Mouse (Mus musculus): ENCODE data around the gene Phf23.

Phf23 gene

DNA sequence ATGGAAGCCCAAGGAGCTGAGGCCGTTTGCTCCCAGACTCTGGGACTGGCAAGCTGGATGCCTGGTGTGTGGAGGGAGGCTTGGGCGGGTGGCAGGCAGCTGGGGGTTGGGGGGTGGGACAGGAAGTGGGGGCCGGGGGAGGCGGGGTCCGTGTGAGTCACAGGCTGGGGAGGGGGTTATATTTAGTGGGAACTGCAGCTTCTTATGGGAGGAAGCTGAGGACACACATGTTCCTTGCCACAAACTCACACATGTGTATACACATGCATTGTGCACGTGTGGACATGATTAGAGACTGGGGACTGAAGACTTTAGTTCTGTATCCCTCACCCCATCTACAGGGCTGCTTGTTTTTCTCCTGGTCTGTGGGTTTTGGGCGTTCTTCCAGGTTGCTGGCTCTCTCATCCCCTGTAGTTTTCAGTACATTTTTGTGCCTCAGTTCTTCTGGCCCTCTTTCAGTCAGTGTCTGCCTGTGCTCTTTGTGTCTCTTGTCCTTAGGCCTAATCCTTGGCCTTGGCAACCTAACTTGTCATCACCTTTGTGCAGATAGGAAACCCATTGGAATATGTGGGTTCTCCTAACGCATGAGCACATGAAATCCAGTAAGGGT is 24.6 kb downstream of the Phf23 start:
- no peak for DNase-seq (ENCODE audit: low read depth in 1 of 2, low spot score in 2 of 2)

DNA sequence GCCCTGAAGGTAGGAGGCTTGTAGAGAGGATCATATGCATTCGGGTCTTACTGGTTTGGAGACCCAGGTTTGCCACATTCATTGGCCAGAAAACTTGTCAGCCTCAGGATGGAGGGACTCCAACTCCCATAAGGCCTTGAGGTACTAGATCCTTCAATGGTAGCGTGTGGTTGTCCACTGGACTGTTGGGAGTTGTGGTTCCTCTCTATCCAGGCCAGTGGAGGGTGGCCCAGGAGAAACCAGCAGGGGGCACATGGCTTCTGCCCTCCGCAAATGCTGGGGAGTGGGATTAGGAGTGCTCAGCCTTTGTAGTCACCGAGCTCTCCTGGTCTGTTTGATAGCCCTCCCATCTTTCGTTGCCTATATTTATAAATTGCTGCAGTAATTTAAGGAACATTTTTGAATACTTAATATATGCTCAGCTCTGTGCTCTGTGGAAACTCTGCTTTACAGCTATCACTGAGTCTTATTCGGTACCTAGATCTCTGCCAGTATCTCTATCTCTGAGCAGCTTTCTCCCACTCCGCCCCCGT is 25.2 kb downstream of the Phf23 start:
- peak in 1 of 2 experiments; percentile 54 for DNase-seq (ENCODE audit: low read depth in 1 of 2, low spot score in 2 of 2)

DNA sequence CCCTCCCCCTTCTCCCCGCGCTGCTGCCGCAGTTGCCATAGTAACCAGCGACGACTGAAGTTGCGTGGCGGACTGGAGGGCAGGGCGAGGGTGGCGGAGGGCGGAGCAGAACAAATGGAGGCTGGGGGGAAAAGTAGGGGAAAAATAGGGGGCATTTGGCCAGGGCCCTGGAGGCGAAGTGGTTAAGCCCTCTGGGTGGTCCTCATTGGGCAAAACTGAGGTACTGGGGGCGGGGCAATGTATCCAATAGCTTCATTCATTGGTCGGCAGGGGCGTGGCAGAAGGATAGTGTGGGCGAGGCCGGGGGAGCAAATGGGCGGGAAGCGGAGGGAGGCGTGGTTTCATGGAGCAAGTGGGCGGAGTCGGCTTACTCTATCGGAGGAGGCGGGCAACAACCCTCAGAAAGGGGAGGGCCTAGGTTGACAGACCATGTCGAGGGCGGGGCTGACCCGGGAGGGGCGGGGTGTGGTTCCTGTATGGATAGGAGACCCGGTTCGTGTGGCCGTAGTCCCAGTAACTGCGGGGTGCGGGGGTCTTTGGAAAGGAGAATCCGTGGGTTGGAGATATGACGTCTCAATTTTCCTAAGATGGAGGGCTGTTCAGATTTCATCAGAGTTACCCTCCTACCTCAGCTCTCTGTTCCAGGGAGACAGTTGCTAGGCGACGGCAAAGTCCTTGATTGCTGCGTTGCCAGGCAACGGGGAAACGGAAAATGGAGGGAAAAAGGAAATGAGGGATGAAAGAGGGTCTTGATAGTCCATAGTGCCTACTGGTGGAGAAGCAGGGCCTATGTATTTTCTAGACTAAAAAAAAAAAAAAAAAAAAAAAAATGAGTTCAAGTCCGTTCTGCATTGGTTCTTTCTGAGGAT is 25.9 kb downstream of the Phf23 start:
- DNase-seq (ENCODE audit: low read depth in 1 of 2, low spot score in 2 of 2), result peak; percentile 94 to 95

DNA sequence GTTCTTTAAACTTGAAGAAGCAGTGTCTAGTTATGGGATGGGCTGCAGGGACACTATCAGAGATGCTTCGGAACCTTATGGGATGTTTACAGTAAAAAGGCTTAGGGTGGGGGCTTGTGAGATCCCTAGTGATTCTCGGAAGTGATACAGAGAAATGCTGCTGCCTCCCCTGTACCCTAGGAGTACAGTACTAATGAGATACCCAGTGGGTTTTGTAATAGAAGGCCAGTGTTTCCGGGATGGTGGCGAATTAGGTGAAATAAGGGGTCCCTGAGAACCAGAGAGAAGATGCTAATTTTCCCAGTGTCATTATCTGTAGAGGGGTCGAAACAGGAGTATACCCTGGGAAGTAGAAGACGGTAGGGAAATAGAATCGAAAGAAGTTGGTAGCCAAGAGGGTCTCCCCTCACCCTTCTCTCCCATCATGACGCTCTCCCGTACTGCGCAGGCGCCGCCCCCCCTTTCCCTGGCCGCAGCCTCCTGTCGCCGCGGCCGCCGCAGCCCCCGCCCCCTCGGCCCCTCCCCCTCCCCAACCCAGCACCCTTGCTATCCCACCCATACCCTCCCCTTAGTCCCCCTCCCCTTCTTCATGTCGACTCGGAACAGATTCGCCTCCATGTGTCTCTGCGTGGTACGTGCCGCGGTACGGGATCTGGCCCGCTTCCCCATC is 28.0 kb downstream of the Phf23 start:
- no peak for DNase-seq (ENCODE audit: low read depth in 1 of 2, low spot score in 2 of 2)

DNA sequence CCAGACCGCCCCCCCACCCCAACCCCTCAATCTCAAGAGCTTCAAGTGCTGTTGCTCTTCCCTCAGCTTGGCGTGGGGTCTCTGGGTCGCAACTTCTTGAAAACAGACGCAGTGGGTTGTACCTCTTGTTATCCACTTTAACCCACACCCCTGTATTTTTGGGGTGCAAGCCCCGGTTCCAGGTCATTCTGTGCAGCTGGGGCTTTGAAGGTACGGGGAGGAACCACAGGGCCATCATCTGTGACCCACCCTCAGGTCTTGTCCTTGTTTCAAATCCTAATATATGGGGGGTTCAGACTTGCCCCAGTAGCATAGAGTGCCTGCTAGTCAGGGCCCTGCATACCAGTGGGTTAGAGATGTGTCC is 28.6 kb downstream of the Phf23 start:
- no peak for DNase-seq (ENCODE audit: low read depth in 1 of 2, low spot score in 2 of 2)

DNA sequence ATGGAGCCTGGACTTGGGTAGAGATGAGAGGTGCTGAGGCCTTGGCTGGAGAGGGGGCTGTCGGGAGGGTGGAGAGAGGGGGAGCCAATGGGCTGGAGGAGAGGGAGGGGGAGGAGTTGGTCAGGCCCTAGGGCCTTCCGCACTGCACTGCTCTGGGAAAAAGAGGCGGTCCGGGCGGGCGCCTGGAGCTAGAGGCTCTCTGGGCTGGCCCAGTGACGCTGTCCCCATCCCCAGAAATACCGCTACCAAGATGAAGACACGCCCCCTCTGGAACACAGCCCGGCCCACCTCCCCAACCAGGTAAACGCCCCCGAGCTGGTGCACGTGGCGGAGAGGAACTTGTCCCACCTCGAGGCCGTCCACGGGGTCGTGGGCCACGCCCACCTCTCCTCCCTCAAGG is 31.1 kb downstream of the Phf23 start:
- no peak for DNase-seq (ENCODE audit: low read depth in 1 of 2, low spot score in 2 of 2)

DNA sequence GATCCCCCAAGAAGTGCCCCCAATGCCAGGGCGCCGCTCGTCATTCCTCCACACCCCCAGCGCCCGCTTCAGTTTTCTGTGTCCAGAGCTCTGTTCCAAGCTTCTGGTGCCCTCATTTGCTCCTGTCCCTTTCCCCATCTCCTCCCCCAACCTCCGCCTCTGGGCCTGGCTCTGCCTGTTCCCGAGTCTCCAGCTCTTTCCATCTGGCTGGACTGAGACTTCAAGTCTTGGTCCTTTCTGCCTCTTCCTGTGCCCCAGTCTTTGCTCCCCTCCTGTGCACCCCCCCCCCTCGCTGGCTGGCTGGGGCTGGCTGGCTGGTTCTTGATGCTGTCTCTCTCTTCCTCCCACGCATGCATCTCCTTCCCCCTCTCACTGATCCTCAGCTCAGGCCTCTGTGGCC is 31.8 kb downstream of the Phf23 start:
- no peak for DNase-seq (ENCODE audit: low read depth in 1 of 2, low spot score in 2 of 2)

DNA sequence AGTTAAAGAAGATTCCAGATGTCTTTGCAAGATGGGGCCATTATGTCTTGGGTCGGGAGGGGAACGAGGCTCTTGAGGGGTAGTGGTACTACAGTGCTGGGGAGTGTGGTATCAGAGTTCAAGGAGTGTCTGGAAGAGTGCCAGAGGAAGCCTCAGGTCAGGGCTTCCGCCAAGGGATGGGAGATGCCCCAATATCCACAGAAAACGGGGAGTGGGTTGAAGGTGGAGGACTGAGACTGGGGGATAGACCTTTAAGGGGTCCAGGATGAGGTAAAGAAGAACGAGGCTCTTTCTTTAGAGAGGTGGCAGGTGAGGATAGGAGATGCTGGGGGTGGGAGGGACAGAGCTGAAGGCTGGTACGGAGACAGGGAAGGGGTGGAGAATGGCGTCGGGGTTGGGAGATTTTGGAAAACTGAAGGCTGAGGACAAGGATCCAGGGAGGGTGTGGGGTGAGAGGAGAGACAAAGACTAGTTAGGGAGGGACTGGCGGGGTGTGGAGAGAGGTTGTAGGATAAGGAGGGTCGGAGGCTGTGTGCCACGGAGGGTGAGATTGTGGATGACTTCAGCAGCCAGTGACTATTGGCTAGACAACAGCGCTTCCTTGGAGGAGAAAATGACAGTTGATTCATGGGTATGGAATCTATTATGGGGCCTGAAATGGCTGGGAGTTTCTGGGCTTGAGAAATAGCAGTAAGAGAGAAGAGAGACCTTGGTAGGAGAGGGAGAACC is 33.0 kb downstream of the Phf23 start:
- DNase-seq (ENCODE audit: low read depth in 1 of 2, low spot score in 2 of 2), result no peak

DNA sequence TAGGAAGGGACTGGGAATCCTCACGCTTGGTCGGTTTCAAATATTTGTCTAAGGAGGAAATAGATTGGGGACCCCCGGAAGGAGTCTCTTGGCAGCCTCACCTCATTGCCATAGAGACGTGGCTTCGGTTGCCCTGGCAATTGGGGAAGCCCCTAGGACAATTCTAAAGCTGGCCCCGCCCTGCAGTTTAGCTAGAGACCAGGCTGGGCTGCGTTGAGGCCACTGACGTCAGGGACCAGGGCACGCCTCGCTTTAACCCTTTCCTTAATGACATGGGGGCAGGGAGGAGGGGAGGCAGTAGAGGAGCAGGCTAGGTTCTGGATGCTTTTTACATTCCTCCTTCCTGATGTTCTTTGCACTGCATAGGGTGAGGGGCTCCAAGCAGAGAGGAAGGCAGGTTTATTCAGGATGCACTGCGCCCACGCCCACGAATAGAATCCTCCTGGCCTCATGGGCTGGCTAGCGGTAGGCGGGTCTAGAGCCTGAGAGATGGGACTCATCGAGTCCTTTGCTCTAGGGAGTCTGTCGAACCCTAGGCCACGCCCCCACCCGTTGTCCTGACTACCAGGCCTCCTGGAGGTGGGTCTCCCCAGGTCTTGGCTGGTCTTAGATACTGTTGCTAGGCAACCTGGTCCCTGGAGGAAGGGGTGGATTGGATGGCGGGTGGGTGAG is 33.7 kb downstream of the Phf23 start:
- DNase-seq (ENCODE audit: low read depth in 1 of 2, low spot score in 2 of 2), result peak in 1 of 2 experiments; percentile 55

DNA sequence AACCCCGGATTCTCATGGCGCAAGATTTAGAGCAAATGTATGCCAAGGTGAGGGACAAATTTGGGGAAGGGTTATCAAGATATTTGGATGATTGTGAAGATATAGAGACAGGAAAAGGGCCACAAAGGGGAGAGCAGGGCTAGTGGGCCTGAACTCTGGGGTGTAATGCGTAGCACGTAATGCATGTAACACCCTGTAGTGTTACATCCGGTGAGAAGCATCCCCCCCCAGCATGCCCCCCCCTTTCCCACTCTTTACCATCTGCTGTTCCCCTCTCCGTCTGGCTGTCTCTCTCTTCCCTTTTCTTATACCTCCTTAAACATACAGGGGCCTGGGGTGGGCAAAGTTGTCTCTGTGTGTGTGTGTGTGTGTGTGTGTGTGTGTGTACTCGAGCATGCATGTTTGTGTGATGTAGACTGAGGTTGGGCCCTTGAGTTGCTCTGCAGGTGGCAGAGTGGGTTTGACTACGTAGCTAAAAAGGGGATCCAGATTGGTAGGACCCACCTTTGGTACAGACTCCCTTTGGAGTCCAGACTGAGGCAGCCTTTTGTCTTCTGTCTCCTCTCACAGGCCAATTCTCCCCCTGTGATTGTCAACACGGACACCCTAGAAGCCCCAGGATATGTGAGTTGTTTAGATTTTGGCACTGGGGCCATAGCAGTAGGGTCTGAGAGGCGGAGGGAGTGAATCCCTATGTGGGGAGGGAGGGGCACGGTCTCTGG is 34.4 kb downstream of the Phf23 start:
- DNase-seq (ENCODE audit: low read depth in 1 of 2, low spot score in 2 of 2), result no peak

DNA sequence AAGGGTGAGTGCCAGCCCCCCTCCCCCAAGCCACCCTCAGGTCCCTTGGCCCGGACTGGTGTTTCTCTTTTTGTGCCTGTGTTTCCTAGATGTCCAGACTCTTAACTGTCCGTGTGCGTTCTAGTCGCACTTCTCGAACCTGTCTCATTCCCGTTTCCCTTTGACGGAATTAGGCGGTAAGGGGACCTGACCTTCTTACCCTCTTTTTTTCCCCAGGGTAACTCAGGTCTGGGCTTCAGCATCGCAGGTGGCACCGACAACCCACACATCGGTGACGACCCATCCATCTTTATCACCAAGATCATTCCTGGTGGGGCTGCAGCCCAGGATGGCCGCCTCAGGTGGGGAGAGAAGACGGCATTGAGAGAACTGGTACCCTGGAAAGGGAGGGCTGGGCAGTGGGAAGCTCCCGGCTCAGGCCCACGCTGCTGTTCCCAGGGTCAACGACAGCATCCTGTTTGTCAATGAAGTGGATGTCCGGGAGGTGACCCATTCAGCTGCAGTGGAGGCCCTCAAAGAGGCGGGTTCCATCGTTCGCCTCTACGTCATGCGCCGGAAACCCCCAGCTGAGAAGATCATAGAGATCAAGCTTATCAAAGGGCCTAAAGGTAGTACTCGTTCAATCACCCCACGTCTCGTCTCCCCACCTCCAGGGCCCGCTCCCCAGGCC is 35.2 kb downstream of the Phf23 start:
- no peak for DNase-seq (ENCODE audit: low read depth in 1 of 2, low spot score in 2 of 2)

DNA sequence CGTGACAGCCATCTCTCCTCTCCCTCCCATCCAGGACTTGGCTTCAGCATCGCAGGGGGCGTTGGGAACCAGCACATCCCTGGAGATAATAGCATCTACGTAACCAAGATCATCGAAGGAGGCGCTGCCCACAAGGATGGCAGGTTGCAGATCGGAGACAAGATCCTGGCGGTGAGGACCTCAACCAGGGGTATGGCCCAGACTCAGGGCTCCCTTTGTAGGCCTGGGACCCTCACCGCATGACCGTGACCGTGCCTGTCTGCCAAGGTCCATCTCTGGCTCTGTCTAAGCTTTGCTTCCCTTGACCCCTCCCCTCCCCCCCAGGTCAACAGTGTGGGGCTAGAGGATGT is 35.7 kb downstream of the Phf23 start:
- no peak for DNase-seq (ENCODE audit: low read depth in 1 of 2, low spot score in 2 of 2)

DNA sequence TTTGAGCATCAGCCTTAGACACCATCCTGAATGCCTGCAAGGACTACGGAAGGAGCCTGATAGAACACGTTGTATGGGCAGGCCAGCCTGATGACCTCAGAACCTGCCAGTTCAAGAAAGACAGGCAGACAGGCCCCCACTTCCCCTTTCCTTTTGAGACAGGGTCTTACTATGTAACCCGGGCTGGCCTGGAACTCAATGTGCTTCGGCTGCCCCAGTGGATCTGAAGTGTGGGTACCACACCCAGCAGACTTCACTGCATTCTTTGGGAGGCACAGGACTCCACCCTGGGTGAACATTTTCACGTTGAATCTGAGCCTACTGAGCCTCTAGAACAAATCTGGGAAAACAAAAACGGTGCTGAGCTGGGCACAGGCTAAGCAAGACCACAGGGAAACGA is 42.6 kb downstream of the Phf23 start:
- no peak for DNase-seq (ENCODE audit: low read depth in 1 of 2, low spot score in 2 of 2)

DNA sequence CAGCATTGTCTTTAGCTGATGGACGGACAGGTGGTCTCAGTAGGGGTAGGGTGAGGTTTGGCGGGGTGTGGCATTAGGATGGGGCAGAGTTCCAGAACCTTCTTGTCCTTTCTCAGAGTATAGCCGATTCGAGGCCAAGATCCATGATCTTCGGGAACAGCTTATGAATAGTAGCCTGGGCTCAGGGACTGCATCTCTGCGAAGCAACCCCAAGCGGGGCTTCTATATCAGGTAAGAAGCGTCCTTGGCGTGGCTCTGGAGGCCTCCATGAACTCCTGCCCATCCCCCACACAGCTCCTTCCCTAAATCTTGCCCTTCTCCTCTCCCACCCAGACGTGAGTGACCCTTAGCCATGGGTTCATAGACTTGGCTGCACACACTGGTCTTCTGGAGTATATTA is 44.1 kb downstream of the Phf23 start:
- no peak for DNase-seq (ENCODE audit: low read depth in 1 of 2, low spot score in 2 of 2)

DNA sequence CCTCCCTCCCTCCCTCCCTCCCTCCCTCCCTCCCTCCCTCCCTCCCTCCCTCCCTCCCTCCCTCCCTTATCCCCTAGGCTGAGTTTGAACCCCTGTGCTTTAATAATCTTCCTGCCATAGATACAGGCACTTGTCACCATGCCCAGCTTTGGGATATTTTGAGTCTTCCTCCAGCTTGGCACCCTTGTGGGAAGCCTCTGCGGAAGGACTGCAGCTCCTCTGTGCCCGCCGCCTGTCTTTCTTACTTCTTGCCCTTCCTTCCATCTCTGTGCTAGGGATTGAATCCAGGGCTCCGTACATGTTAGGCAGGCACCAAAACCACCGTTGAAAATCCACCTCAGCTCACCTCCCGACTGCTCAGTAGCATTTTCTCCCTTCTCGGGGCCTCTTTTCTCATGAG is 44.6 kb downstream of the Phf23 start:
- no peak for DNase-seq (ENCODE audit: low read depth in 1 of 2, low spot score in 2 of 2)

DNA sequence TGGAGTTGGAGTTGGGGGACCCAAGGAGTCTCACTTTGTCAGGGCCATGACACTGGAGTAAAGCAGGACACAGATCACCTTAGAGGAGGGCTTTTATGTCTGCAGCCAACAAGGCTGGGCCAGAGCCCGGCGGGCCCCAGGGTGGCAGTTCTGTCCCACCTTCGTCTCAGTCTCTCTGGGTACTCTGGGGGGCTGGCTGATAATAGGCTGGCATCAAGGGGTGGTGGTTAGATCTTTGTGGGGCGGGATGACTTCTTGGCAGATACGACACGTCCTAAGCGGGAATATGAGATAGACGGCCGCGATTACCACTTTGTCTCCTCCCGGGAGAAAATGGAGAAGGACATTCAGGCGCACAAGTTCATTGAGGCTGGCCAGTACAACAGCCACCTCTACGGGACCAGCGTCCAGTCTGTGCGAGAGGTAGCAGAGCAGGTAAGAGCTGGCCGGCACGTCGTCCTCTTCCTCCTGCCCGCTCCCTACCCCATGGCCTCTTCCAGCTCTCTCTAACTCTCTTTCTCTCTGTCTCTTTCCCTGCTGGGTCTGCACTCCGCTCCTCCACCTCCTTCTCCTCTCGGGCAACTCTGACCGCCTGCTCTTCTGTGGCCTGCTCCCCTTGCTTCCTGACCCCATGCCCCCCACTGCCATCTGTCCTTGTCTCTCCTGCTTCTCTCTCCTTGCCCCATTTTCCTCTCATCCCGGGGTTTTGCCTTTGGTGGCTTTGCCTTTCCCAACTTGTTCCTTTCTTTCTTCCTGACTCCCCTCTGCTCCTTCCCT is 46.9 kb downstream of the Phf23 start:
- DNase-seq (ENCODE audit: low read depth in 1 of 2, low spot score in 2 of 2), result no peak

DNA sequence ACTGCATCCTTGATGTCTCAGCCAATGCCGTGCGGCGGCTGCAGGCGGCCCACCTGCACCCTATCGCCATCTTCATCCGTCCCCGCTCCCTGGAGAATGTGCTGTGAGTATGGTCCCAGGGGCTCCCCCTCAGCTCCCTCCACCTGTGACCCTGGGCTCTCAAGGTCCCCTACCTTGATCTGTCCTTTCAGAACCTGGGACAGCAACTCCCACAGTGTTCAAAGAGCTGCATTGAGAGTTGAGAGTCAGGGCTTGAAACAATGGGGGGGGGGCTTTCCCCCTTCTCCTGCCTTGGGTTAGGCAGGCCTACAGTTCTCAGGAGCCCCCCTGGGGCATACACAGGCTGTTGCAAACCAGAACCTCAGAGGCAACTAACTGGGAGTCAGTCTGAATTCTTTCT is 48.1 kb downstream of the Phf23 start:
- no peak for DNase-seq (ENCODE audit: low read depth in 1 of 2, low spot score in 2 of 2)

DNA sequence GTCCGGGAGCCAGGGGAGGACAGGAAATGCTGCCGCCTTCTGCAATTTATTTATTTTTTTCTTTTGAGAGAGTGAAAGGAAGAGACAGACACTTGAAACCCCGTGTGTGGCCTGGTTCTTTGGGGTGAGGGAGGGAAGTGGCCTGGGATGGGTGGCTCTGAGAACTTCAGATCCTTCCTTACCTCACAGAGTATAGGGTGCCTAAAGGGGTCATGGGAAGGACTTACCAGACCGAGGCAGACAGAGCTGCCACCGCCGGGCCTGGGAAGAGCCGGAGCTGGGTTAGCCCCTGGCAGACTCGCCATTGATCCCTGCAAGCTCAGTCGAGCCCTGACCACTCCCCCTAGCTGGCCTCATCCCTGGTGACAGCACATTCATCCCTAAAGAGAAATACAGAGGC is 49.9 kb downstream of the Phf23 start:
- no peak for DNase-seq (ENCODE audit: low read depth in 1 of 2, low spot score in 2 of 2)

DNA sequence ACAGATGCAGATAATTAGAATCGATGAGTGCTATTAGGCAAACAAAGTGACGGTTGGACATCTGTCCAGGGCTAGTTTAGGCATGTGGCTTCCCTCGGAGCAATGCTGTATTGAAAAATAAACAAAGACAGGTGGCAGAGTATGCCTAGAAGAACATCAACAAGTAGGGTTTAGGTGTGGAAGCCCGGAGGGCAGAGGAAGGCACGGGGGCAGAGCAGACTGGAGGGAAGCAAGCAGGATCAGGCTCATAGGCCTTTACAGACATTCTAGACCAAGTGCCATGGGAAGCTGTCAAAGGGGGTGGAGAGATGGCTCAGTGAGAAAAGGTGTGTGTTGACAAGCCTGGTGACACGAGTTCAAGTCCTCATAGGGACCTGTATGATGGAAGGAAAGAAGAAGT is 53.8 kb downstream of the Phf23 start:
- no peak for DNase-seq (ENCODE audit: low read depth in 1 of 2, low spot score in 2 of 2)
